Mouse (Mus musculus): Measurements from ENCODE around the gene Elmod3.
A peak's percentile ranks its signal among the peaks of the same experiment; 100 is the strongest.
"Not testable (repeated sequence)": the region's sequence is repeated elsewhere in the genome, so short reads cannot be mapped to it uniquely, and the experiment has no call there.

Elmod3 gene

DNA sequence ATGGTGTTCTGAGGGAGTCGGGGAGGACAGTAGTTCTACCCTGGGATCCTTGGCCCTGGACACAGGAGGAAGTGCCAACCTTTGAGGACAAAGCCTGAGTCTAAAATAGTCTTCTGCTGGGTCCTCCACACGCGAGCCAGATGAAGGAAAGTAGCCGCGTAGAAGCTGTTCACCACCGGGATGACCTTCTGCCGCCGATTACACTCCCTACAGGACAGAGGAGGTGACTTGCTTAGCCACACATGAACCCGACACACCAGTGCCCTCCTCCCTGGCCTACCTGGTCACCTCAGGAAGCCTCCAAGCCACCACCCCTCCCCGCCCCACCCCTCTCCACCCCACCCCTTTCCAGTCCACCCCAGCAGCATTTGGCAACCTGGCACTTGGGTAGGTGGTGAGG, 29.5 kb downstream of the Elmod3 start:
- DNase-seq = no peak

DNA sequence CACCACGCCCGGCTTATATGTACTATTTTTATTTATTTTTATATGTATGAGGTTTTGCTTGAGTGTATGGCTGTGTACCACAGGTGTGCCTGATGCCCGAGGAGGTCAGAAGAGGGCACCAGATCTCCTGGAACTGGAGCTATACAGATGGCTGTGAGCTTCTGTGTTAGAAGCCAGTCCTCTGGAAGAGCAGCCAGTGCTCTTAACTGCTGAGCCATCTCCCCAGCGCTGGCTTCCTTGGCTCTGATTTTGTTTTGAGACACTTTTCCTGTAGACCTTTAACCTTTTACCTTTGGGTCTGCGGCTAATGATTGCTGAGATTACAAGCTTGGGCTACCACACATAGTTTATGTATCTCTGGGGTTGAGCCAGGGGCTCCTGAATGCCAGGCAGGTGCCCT, 30.7 kb downstream of the Elmod3 start:
- DNase-seq = no peak

- peak; percentile 90 to 92 for DNase-seq
Measured at GRCm38 (mm10) chr6:72566044-72566443, 32.2 kb downstream of the Elmod3 start.

DNA sequence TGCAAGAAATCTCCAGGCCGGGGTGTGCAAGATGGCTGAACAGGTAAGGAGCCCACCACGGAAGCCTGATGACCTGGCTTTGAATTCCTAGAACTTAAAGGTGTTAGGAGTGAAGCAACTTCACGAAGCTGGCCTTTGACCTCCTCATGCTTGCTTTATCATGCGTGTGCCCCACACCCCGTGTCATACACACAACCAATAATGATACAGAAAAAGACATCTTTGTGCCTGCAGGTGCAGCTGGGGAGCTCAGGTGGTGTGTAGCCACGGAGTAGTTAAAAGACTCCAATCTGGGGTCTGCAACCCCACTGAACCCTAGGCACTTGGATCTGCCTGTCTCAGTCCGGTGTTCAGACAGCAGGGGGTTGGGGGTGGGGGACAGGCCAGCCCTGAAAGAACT, 32.7 kb downstream of the Elmod3 start:
- no peak for DNase-seq

GRCm38 (mm10) chr6:72562894-72563293, 35.3 kb downstream of the Elmod3 start:
- DNase-seq = no peak

DNA sequence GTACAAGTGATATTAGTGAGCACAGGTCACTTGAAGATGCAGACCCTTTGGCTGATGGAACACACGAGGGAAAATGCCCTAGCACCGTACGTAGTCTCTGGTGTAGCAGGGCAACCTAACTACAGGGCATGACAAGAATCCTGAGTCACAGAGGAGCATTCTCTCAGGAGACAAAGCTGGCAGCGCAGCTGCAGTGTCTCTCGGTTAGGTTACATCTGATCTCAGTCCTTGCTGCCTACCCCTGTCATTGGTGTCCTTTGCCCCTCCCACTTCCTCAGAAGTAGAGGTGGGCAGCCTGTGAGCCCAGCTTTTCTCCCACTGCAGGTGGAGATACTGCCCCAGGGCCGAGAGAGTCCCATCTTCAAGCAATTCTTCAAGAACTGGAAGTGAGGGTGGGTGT, 35.7 kb downstream of the Elmod3 start:
- no peak for DNase-seq

DNA sequence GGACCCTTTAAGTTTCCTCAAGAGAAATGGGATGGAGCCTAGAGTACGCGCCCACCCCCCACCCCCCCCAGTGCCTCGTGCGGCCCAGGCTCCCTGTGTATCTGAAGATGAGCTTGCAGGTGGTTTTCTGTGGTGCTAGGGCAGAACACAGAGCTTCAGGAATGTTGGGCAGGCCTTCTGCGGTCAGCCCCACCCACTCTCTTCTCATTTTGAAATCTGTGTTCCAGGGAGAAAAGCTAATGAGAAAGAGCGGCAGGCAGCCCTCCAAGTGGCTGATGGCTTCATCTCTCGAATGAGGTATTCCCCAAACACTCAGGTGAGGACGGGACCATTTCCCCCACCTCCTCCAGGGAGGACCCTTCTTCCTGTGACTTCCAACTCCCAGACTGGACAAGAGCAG, 37.4 kb downstream of the Elmod3 start:
- no peak for DNase-seq

- DNase-seq = no peak
Measured at GRCm38 (mm10) chr6:72553079-72553412, 45.2 kb downstream of the Elmod3 start.

DNA sequence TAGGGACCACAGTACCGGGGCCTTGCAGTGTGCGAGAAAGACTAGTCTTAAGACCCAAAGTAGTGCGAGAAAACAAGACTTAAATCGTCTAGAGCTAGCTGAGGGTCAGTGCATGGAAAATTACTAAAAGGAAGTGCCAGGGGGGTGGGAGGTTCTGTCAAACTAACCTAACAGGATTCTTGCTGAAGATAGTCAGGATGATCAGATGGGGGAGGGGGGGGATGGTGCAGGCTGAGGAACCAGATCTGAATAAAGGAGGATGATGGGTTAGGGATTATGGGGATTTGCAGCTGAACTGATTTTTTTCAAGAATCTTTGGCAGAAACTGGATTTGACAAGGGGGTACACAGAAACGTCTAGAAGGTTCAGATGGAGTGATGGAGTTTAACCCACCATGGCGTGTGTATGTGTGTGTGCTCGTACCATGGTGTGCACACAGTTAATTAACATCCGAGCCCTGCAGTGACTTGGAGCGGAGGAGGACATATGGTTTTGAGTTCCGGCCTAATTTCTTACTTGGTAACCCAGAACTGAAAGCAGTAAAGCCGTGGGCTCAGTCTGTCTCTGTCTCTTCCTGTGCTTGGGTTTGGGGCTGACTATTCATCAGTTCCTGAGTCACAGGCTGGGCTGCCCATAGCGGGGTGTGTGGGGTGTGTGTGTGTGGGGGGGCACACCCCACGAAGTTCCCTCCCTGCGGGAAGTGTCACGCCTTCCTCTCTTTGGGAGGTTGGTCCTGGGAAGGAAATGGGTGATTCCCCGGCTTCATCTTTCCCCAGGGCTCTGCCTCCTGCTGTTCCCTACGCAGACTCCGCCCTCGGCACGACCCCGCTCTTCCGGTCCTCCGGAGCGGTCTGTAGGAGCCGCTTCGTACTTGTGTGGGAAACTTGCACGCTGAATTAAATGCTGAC, 45.8 kb downstream of the Elmod3 start:
- peak; percentile 48 to 57 for DNase-seq

DNA sequence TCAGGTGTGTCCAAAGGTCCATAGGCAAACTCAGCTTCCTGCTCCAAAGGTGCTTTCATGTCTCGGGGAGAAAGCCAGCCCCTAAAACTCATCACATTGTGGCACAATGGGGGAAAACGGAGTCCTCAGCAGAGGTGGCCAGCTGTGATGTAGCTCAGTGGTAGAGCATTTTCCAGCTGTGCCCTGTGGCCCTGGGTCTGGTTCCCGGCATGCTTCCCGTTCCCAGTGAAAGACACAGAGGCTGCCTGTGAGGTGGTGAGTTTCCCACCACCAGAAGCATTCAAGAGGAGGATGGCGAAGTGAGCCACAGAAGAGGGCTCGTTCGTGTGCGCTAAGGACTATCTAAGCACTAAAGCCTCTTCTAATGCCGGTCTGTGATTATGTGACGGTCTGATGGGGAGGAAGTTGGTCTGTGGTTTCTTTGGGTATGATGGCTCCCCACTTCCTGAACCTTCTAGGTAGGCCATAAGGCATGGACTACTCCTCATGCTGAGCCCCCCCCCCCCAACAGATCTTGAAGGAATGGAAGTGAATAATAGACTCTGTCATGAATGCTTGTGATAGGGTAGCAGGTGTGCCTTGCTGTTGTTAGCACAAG, 47.6 kb downstream of the Elmod3 start:
- DNase-seq = peak; percentile 45

DNA sequence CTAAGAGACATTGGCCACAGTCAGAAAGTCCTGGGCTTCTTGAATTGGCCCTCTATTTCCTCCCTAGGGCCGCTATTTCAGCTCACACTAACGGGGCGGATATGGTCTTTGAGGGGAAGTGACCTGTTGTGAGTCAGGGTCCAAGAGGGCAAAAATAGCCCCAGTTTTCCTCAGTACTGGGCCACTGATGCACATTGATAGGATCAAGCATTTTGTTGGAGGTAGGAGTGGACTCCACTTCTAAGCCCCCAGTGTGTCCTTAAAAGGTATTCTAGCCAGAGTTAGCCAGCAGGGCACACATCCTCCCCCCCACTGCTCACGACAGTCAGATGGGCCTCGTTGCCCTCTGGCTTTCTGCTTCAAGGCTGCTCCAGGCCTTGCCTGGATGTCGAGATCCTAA, 48.2 kb downstream of the Elmod3 start:
- peak; percentile 32 to 40 for DNase-seq

DNA sequence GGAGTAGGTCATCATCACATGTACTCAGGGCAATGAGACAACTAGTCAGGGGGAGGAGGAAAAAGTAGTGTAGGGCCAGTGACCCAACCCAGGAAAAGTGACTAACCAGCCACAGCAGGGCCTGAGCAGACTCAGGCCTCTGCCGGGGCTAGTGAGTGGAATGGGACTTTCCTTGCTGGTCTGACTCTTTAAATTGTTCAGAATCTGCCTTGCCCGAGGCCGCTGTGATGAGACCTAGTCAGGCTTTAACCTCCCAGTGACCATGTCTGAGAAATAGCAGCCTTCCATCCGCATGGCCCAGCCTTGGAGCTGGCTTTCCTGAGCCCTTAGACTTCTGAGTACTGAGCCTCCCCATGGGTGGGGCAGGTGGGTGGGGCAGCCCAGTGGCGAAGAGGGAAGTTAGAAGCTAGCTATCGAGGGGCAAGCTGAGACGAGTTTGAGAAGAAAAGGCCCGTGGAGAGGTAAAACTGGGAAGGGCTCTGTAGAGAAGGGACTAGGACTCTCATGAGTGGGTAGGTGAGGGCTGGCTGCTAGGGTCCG, 49.1 kb downstream of the Elmod3 start:
- DNase-seq = peak; percentile 78 to 81

- no peak for DNase-seq
Measured at GRCm38 (mm10) chr6:72547862-72548261, 50.4 kb downstream of the Elmod3 start.

GRCm38 (mm10) chr6:72547121-72547520, 51.1 kb downstream of the Elmod3 start:
- DNase-seq = peak in 1 of 2 experiments; percentile 20

- DNase-seq = no peak
Measured at GRCm38 (mm10) chr6:72545377-72545776, 52.8 kb downstream of the Elmod3 start.

DNA sequence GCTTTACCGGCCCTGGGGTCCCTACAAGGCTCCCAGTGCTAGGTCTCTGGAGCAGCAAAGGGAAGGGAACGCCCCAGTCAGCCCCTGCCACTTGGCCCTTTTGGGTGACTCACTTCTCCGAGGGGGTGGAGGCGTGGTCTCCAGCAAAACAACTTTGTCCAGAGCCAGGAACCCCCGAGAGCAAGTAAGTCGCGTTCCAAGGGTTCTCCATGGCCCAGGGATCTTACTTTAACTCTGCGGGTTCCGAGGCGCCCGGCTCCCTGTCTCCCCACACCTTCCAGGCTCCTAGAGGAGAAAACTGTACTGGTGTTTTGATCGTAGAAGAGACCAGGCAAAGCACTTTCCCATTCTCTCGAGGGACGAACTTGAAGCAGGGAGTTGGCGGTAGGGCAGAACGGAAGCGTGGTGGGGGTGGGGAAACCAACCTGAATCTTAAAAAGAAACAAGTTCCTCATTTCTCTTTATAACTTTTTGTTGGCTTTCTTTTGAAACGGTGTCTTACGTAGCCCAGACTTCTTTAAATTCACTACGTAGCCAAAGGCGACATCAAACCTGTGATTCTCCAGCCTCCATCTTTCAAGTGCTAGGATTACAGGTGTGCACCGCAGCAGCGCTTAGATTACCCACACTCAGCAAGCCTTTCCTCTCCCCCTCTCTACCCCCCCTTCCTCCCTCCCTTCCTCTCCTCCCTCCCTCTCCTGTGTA, 53.8 kb downstream of the Elmod3 start, which contains the start of gene Capg:
Capg (plus strand) TSS at position 109 of the 705 bp plus-strand sequence.
- DNase-seq = peak; percentile 83 to 85

- no peak for DNase-seq
Measured at GRCm38 (mm10) chr6:72543265-72543850, 54.9 kb downstream of the Elmod3 start.

DNA sequence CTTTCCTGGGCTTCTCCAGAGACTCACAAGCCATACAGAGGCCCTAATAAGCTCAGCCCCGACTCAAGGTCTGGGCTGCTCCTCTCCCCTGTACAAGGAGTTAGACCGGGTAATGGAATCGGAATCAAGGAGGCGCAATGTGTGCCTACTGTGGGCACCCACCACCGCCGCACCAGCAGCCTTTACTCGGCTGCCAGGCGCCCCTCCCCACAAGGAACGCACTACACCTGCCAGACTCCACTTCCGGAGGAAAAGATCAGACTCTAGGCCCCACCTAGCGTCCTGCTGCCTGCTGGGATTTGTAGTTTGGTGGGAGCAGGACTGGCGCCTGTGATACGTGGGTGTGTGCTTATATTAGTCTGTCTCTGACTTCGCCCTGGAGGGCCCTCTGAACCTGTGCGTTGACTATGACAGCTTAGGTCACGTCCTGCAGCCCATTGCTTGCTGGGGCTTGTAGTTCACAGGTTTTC, 59.6 kb downstream of the Elmod3 start:
- peak; percentile 83 to 86 for DNase-seq

DNA sequence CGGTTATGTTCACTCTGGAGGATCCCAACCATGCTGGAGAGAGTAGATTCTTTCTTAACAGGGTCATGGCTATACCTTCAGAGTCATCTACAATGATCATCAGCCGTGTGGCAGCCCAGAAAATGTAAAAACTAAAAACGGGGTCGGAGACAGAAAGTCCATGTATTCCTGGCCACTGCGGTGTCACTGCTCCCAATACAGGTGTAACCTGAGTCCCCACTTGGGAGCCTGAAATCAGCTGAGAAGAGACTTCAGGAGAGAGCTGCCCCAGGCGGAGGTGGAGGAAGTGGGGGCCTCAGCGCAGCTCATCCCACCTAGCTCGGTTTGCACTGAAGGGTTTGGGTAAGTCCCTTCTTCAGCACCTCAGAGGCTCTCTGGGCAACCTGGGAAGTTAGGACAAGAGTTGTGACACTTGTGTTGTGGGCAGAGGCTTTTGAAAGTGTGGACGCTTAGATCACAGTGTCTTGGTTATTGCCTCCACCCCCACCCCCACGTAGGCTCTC, 60.2 kb downstream of the Elmod3 start:
- DNase-seq = no peak

- DNase-seq = peak; percentile 95
Measured at GRCm38 (mm10) chr6:72535165-72535564, 63.0 kb downstream of the Elmod3 start.

GRCm38 (mm10) chr6:72534035-72534809, 64.0 kb downstream of the Elmod3 start:
- DNase-seq = peak; percentile 79 to 83

DNA sequence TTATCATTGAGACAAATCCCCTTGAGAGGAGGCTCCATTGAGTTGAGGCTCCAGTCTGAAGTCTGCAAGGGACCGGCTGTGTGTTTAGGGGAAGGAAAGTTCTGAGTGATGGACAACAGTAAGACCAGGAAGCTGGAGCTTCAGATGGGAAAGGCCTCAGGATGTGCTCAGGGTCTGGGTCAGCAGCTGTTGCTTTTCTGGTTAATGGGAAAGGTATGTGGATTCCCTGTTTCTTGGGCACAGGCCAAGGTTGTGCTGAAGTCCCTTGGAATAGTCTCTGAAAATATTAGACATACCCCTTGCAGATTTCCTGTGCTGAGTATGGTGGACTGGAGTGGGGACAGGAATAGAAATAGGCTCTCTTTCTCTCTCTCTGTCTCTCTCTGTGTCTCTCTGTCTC, 64.7 kb downstream of the Elmod3 start:
- DNase-seq = not testable (repeated sequence)
